Mouse (Mus musculus) E14TG2a.4 (cell line): ENCODE results near the gene Gm49711.

Experiments used
- H3K27me3 ChIP-seq: 2 replicates; pipeline ENCODE4 v1.6.1; 2014; ENCODE audit warnings: low read length, control low read depth; ENCODE audit not compliant: insufficient read depth
- H3K36me3 ChIP-seq: 2 replicates; pipeline ENCODE4 v1.6.1; 2014; ENCODE audit warnings: low read length, control low read depth; ENCODE audit not compliant: insufficient read depth
- H3K4me1 ChIP-seq: replicated peaks from 2 replicates; pipeline ENCODE4 v1.6.1; 2014; ENCODE audit warnings: low read depth, low read length, control low read depth
- H3K4me3 ChIP-seq: replicated peaks from 2 replicates; pipeline ENCODE4 v1.5.1; 2014; ENCODE audit warnings: mild to moderate bottlenecking, low read length
- H3K9me3 ChIP-seq: 2 replicates; pipeline ENCODE4 v1.6.1; 2014; ENCODE audit warnings: low read length, control low read depth
- CTCF ChIP-seq: conservative IDR thresholded peaks from 2 replicates; pipeline ENCODE4 v1.5.1; 2014; ENCODE audit warnings: low read length
- NANOG ChIP-seq: IDR thresholded peaks from 2 replicates; pipeline ENCODE4 v1.6.1; 2014; ENCODE audit warnings: borderline replicate concordance, low read length, mixed read lengths
- POU5F1 ChIP-seq: IDR thresholded peaks from 2 replicates; pipeline ENCODE4 v1.6.1; 2014; ENCODE audit warnings: low read length, borderline replicate concordance

Gm49711 gene

GRCm38 (mm10) chr16:92234530-92234929 lies 176.4 kb downstream of the Gm49711 start:
- Histone ChIP-seq H3K4me1 (peaks cover 7% of the 10 kb centered on the region; the same call in 1 of the 2 replicates), H3K9me3 (peaks cover 11% of the 10 kb centered on the region), H3K36me3 (no peaks in the 10 kb centered on the region), H3K27me3 (no peaks in the 10 kb centered on the region), H3K4me3 (no peak overlapping the region)
- TF ChIP-seq CTCF = no peak
- no peak for TF ChIP-seq POU5F1
- no peak for TF ChIP-seq NANOG

DNA sequence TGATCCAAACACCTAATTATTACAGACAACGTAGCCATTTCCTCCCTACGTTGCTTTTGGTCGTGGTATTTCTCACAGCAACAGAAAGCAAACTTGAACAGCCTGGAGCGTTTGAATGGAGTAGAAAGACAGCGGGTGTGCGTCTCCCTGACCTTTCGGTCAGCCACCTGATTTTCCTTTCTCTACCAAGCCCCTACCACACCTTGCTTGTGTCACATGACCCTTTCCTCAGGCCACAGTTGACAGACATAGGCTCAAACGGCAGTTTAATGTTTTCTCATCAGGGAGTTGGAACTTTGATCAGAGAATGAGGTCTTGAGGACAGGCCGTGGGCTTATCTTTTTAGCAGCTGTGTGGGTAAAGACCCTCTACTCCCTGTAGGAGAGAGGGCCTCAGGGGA lies 177.1 kb downstream of the Gm49711 start:
- Histone ChIP-seq H3K4me3 (no peak overlapping the region), H3K27me3 (no peaks in the 10 kb centered on the region), H3K4me1 (peaks cover 7% of the 10 kb centered on the region; the same call in 1 of the 2 replicates), H3K36me3 (no peaks in the 10 kb centered on the region), H3K9me3 (peaks cover 11% of the 10 kb centered on the region)
- no peak for TF ChIP-seq NANOG
- no peak for TF ChIP-seq CTCF
- no peak for TF ChIP-seq POU5F1
